Mouse (Mus musculus): ENCODE data around the gene Szrd1.

The Szrd1 gene

DNA sequence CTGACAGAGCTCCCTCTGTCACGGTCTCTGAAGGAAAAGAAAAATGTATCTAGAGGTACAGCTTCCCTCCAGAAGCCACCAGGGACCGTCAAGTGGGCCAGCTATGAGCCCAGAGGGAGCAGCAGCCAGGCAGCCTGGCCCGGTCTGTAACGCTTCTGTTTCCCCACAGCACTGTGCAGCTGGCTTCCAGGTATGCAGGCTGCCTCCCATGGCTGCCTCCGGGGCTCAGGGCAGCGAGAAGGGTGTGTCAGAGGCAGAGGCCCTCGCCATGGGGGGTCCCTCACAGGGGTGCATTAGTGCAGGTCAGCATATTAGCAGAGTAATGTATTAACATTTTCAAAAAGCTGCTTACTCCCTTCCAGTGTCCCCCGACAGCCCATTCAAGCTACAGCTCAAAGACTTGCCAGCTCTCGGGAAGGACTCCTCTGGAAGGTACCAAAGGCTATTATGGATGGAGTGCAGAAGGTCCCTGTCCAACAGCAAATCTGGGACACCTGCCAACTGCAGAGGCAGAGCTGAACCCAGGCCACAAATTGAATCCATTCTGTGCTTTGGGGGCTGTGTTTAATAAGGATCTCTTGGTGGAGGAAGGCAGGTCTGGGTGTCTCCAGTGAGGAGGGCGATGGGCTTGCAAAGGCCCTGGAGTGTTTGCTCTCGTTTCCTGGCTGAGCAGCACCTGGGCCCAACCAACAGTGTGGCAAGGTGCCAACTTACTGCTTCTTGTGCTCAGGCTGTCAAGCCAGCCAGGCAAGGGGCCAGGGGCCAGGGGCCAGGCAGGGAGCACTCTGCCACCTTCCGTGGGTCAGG lies 72.7 kb downstream of the Szrd1 start:
- peak; percentile 72 to 77 for DNase-seq

DNA sequence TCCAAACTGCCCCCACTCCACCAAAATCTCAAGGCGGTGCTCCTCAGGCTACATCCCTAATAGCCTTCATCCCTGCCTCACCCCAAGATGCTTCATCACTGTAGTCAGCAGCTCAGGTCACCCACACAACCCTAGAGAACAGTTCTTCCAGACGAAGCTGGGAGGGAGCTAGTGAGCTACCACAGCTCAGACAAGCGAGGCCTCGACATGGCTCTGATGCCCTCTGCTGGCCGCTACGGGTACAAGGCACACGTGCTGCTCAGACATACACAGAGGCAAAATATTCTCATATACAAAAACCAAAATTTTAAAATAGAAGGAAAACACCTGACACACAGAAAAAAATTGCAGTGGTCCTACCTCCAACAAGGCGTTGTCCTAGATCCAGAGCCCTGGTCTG lies 74.5 kb downstream of the Szrd1 start:
- DNase-seq, result peak; percentile 85

DNA sequence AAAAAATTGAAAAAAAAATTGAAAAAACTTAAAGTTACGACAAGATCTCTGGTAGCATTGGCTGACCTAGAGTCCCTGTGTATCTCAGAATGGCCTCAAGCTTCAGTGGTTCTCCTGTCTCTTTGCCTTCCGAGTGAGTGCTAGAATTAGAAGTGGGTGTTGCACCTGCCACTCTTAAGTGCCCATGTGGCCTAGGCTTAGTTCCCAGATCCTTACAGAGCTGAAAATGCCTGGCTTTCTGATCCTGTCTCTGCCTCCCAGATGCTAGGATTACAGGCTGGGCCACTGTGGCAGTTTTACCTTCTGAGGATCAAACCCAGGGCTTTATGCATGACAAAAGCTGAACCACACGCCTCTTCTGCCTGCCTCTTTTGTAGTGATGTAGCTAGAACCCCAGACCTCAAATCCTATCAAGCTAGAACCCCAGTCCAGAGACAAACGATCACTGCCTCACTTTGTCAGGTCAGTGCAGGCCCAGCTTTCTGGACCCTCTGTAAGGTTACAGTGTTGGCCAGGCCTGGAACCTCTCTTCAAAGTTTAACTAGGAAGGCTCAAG lies 75.4 kb downstream of the Szrd1 start:
- DNase-seq, result no peak
